Mouse (Mus musculus): ENCODE data around the gene Mpped2. TPM values are rescaled to one million over a fixed set of nuclear protein-coding genes. Genes with fewer than 3 reads are reported as not detected.

The Mpped2 gene
- polyA plus RNA-seq, 1 experiment, result 1.1 TPM

GRCm38 (mm10) chr2:106715674-106716364 lies 22.8 kb downstream of the Mpped2 start:
- Histone ChIP-seq H3K27me3 (ENCODE audit: control insufficient read depth, insufficient read depth, low read length) (no peaks in the 10 kb centered on the region), H3K27ac (ENCODE audit: control insufficient read depth, insufficient read depth, low read length) (no peak overlapping the region), H3K4me3 (ENCODE audit: control insufficient read depth, insufficient read depth, low read length) (no peak overlapping the region), H3K36me3 (ENCODE audit: control insufficient read depth, insufficient read depth, low read length) (no peaks in the 10 kb centered on the region), H3K4me1 (replicated peaks; ENCODE audit: control insufficient read depth, insufficient read depth, low read length) (no peaks in the 10 kb centered on the region)
- DNase-seq, result no peak
- WGBS, result 95% methylated on average over 10 of the region's 10 CpGs
- no peak for TF ChIP-seq CTCF (IDR thresholded peaks at IDR 0.05; ENCODE audit: borderline replicate concordance, control insufficient read depth, extremely low read depth, insufficient read depth, low read length, poor library complexity)
- TF ChIP-seq POLR2A (IDR thresholded peaks at IDR 0.05; ENCODE audit: control insufficient read depth, extremely low read depth, insufficient read depth, low read length, poor library complexity), result no peak

GRCm38 (mm10) chr2:106716365-106716717 lies 23.3 kb downstream of the Mpped2 start:
- H3K27me3 ChIP-seq (ENCODE audit: control insufficient read depth, insufficient read depth, low read length), result no peaks in the 10 kb centered on the region
- WGBS, result 87% methylated on average over 7 of the region's 7 CpGs
- no peaks in the 10 kb centered on the region for H3K36me3 ChIP-seq (ENCODE audit: control insufficient read depth, insufficient read depth, low read length)
- no peak for TF ChIP-seq CTCF (IDR thresholded peaks at IDR 0.05; ENCODE audit: borderline replicate concordance, control insufficient read depth, extremely low read depth, insufficient read depth, low read length, poor library complexity)
- no peak for TF ChIP-seq POLR2A (IDR thresholded peaks at IDR 0.05; ENCODE audit: control insufficient read depth, extremely low read depth, insufficient read depth, low read length, poor library complexity)
- H3K4me3 ChIP-seq (ENCODE audit: control insufficient read depth, insufficient read depth, low read length), result no peak overlapping the region
- DNase-seq, result no peak
- H3K27ac ChIP-seq (ENCODE audit: control insufficient read depth, insufficient read depth, low read length), result no peak overlapping the region
- H3K4me1 ChIP-seq (replicated peaks; ENCODE audit: control insufficient read depth, insufficient read depth, low read length), result no peaks in the 10 kb centered on the region

GRCm38 (mm10) chr2:106718888-106719287 lies 25.8 kb downstream of the Mpped2 start:
- Histone ChIP-seq H3K4me1 (replicated peaks; ENCODE audit: control insufficient read depth, insufficient read depth, low read length) (no peaks in the 10 kb centered on the region), H3K4me3 (ENCODE audit: control insufficient read depth, insufficient read depth, low read length) (no peak overlapping the region)

GRCm38 (mm10) chr2:106719434-106719833 lies 26.4 kb downstream of the Mpped2 start:
- Histone ChIP-seq H3K4me3 (ENCODE audit: control insufficient read depth, insufficient read depth, low read length) (no peak overlapping the region), H3K36me3 (ENCODE audit: control insufficient read depth, insufficient read depth, low read length) (no peaks in the 10 kb centered on the region), H3K27me3 (ENCODE audit: control insufficient read depth, insufficient read depth, low read length) (no peaks in the 10 kb centered on the region), H3K27ac (ENCODE audit: control insufficient read depth, insufficient read depth, low read length) (no peak overlapping the region), H3K4me1 (replicated peaks; ENCODE audit: control insufficient read depth, insufficient read depth, low read length) (no peaks in the 10 kb centered on the region)
- DNase-seq, result no peak
- no peak for TF ChIP-seq CTCF (IDR thresholded peaks at IDR 0.05; ENCODE audit: borderline replicate concordance, control insufficient read depth, extremely low read depth, insufficient read depth, low read length, poor library complexity)
- no peak for TF ChIP-seq POLR2A (IDR thresholded peaks at IDR 0.05; ENCODE audit: control insufficient read depth, extremely low read depth, insufficient read depth, low read length, poor library complexity)
- 65% methylated on average over 3 of the region's 3 CpGs for WGBS

More at GRCm38 (mm10) chr2:106718888-106719287, 25.8 kb downstream of the Mpped2 start:
- Histone ChIP-seq H3K36me3 (ENCODE audit: control insufficient read depth, insufficient read depth, low read length) (no peaks in the 10 kb centered on the region), H3K27ac (ENCODE audit: control insufficient read depth, insufficient read depth, low read length) (no peak overlapping the region), H3K27me3 (ENCODE audit: control insufficient read depth, insufficient read depth, low read length) (no peaks in the 10 kb centered on the region)
- 93% methylated on average over 5 of the region's 5 CpGs for WGBS
- DNase-seq, result no peak
- TF ChIP-seq POLR2A (IDR thresholded peaks at IDR 0.05; ENCODE audit: control insufficient read depth, extremely low read depth, insufficient read depth, low read length, poor library complexity), result no peak
- no peak for TF ChIP-seq CTCF (IDR thresholded peaks at IDR 0.05; ENCODE audit: borderline replicate concordance, control insufficient read depth, extremely low read depth, insufficient read depth, low read length, poor library complexity)

GRCm38 (mm10) chr2:106720644-106721043 lies 27.6 kb downstream of the Mpped2 start:
- 94% methylated on average over 5 of the region's 5 CpGs for whole genome bisulfite sequencing
- TF ChIP-seq CTCF (IDR thresholded peaks at IDR 0.05; ENCODE audit: borderline replicate concordance, control insufficient read depth, extremely low read depth, insufficient read depth, low read length, poor library complexity) (no peak), POLR2A (IDR thresholded peaks at IDR 0.05; ENCODE audit: control insufficient read depth, extremely low read depth, insufficient read depth, low read length, poor library complexity) (no peak)
- Histone ChIP-seq H3K4me1 (replicated peaks; ENCODE audit: control insufficient read depth, insufficient read depth, low read length) (no peaks in the 10 kb centered on the region), H3K27me3 (ENCODE audit: control insufficient read depth, insufficient read depth, low read length) (no peaks in the 10 kb centered on the region), H3K4me3 (ENCODE audit: control insufficient read depth, insufficient read depth, low read length) (no peak overlapping the region), H3K27ac (ENCODE audit: control insufficient read depth, insufficient read depth, low read length) (no peak overlapping the region), H3K36me3 (ENCODE audit: control insufficient read depth, insufficient read depth, low read length) (no peaks in the 10 kb centered on the region)
- no peak for DNase-seq

- H3K4me1 ChIP-seq (replicated peaks; ENCODE audit: control insufficient read depth, insufficient read depth, low read length), result no peaks in the 10 kb centered on the region
- WGBS, result 93% methylated on average over 4 of the region's 4 CpGs
These were observed 29.0 kb downstream of the Mpped2 start for GRCm38 (mm10) chr2:106722020-106722419.

More at GRCm38 (mm10) chr2:106722020-106722419, 29.0 kb downstream of the Mpped2 start:
- no peaks in the 10 kb centered on the region for H3K27me3 ChIP-seq (ENCODE audit: control insufficient read depth, insufficient read depth, low read length)
- DNase-seq, result no peak
- no peaks in the 10 kb centered on the region for H3K36me3 ChIP-seq (ENCODE audit: control insufficient read depth, insufficient read depth, low read length)
- no peak for TF ChIP-seq POLR2A (IDR thresholded peaks at IDR 0.05; ENCODE audit: control insufficient read depth, extremely low read depth, insufficient read depth, low read length, poor library complexity)
- TF ChIP-seq CTCF (IDR thresholded peaks at IDR 0.05; ENCODE audit: borderline replicate concordance, control insufficient read depth, extremely low read depth, insufficient read depth, low read length, poor library complexity), result no peak
- no peak overlapping the region for H3K27ac ChIP-seq (ENCODE audit: control insufficient read depth, insufficient read depth, low read length)
- H3K4me3 ChIP-seq (ENCODE audit: control insufficient read depth, insufficient read depth, low read length), result no peak overlapping the region

Measured in thymus, adult 2 months (tissue).